Mouse (Mus musculus): Measurements from ENCODE around the gene Bloc1s2. TPM values are rescaled to one million over a fixed set of nuclear protein-coding genes. Genes with fewer than 3 reads are reported as not detected.

Bloc1s2 gene
- total RNA-seq (2021) = 10 to 100 TPM; 12.9 to 14.3 TPM
- long read RNA-seq, experiment 1, transcript Bloc1s2-201 (5 exons, 885 nt) = major isoform, 15 of 15 reads
- long read RNA-seq, experiment 1, partial matches to known transcripts = 0 of 15 reads
- long read RNA-seq, experiment 1, other reads (novel, unspliced or antisense) = 0 of 15 reads
- long read RNA-seq, experiment 2, transcript Bloc1s2-201 (5 exons, 885 nt) = major isoform, 8 of 10 reads
- long read RNA-seq, experiment 2, partial matches to known transcripts = 0 of 10 reads
- long read RNA-seq, experiment 2, other reads (novel, unspliced or antisense) = 0 of 10 reads

DNA sequence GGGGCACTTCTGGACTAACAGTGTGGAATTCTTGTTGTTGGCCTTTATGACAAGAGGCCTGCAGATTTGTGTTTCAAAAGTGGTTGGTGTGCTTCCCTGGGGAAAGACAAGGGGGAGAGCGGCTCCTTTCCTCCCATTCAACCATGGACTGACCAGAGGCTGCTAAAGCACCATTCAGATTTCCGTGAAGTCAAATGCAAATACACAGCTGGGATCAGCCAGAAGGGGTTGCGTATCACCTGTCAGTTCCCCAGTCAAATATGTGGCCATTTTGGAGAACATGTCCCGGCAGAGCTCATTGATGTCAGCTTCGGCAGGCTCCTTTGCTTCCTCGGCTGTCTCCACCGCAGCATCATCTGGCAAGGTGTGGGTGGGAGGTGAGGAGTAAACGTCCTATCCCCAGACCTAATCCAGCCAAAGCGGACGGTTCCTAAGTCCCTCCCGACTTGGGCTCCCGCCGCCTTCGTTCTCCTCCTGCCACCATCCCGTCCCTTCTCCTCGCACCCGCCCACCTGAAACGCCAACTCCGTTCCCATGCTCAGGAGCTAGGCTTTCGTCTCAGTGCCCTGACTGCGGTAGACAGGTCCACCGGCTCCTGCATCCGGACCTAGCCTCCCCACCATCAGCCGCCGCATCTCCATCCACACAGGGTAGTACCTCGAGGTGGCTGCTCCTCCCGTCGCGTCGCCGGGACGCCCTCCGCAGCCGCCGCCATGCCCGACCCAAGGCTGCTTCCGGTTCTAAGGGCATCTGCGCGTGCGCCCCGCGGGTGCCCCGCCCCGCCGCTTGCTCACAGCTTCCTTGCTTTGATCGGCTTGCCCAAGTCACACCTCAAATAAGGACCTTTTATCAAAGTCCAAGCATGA, at the start of gene Bloc1s2:
Gene Bloc1s2, minus strand, starts transcription at position 745 of the 866 bp plus-strand sequence.
- DNase-seq = peak; percentile 93
- peak within 1 kb of the TSS; percentile 93 for H3K4me3 ChIP-seq
- TF ChIP-seq CTCF (IDR thresholded peaks at IDR 0.05) = no peak
- intact Hi-C loops (cut with DNase I) = no loop called here
- peak within 1 kb of the TSS; percentile 78 for H3K27ac ChIP-seq

DNA sequence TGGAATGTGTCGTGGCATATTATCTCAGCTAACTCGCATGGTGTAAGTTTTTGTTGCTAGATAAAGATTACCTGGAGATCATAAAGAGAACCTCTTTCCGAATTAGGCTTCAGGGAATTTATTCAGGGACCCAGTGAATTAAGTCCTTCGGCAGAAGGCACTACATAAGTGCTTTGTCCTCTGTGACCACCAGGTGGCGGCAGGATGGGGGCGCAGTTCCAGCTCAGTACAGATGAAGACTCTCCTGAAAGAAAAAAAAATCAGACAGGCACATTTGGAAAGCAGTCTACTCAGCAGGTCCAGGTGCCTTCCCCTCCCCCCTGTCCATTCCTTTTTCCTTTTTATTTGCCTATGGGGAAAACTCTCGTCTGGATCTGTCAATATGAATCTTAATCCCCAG, 48.9 kb upstream of the Bloc1s2 start:
- DNase-seq = peak; percentile 67
- intact Hi-C loops (cut with DNase I) = loop anchor here (2.0 kb wide), 1 partner anchor 100 kb away; no protein-coding TSS in a partner anchor
- no peak overlapping the region for H3K4me3 ChIP-seq
- peak; percentile 87 for TF ChIP-seq CTCF (IDR thresholded peaks at IDR 0.05)
- no peak overlapping the region for H3K27ac ChIP-seq

DNA sequence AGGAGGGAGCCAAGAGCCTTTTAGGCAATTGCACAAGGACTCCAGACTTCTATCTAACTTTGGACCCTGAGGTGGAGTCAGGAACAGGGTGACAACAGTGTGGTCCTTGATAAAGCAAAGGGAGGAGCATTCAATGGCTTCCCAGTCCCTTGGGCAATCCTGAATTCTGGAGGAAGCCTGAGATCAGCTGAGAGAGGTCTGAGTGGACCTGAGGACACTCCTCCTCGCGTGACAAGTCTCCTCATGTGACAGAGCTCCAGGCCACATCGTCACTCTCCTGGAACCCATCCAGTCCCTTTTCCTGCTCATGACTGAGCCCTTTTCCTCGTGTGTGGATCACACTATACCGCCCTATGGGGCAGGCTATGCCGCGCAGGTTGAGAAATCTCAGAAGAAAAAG, 47.7 kb upstream of the Bloc1s2 start:
- intact Hi-C loops (cut with DNase I) = loop anchor here (2.0 kb wide), 1 partner anchor 101 kb away; no protein-coding TSS in a partner anchor
- peak; percentile 20 for DNase-seq
- H3K4me3 ChIP-seq = no peak overlapping the region
- no peak for TF ChIP-seq CTCF (IDR thresholded peaks at IDR 0.05)
- no peak overlapping the region for H3K27ac ChIP-seq

DNA sequence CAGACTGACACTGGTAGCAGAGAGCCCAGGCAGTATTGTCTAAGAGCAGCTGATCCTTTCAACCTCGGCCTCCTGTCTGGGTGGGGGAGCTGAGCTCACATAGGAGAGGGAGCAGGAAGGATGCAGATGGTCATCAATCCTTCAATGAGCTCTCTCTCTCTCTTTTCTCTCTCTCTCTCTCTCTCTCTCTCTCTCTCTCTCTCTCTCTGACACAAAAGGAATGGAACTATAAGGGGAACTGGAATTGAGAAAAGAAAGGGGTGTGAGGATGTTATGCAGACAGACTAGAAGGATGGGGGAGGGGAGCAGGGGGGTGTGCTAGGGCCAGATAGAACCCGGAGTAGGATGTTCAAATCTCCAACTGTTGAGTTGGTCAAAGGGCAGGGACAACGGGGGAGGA, 46.1 kb upstream of the Bloc1s2 start, which contains the start of gene Pkd2l1:
Gene Pkd2l1, minus strand, starts transcription at position 101 of the 400 bp plus-strand sequence.
- Histone ChIP-seq H3K27ac (no peak within 1 kb of the TSS), H3K4me3 (no peak within 1 kb of the TSS)
- no peak for DNase-seq
- intact Hi-C loops (cut with DNase I) = no loop called here
- TF ChIP-seq CTCF (IDR thresholded peaks at IDR 0.05) = no peak

DNA sequence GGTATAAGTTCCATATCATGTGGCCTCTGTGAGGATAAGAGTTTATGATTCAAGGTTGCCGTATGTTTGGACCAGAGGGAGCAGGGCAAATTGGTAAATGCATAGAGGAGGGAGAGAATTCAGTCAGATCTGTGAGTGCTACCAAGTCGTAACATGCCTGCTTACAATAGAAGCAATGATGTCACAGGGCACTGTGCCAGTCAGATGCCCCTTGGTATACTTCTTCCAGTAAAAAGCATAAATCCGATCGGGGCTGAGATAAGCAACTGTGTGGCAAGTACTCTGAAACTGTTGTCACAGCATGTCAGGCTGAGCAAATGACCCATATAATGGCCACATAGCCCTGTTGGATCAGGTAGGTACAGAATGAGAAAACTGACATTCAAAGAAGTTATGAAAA, 42.8 kb upstream of the Bloc1s2 start:
- no peak overlapping the region for H3K27ac ChIP-seq
- no peak overlapping the region for H3K4me3 ChIP-seq
- intact Hi-C loops (cut with DNase I) = no loop called here
- TF ChIP-seq CTCF (IDR thresholded peaks at IDR 0.05) = no peak
- no peak for DNase-seq

DNA sequence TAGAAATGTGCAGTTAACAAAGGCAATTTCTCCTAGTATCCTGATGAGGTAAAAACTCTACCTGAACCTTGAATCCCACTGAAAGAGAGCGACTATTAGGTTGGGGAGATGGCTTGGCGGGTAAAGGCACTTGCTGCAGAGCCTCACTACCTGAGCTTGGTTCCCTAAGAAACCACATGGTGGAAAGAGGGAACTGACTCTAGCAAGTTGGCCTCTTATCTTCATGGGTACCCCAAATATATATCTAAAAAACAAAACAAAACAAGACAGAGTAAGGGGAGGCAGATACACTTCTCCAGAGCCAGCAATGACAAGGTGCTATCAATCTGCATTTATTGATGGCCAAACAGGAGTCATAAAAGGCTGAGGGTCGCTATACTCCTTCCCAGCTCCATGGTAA, 37.7 kb upstream of the Bloc1s2 start:
- no peak for DNase-seq
- no peak for TF ChIP-seq CTCF (IDR thresholded peaks at IDR 0.05)

DNA sequence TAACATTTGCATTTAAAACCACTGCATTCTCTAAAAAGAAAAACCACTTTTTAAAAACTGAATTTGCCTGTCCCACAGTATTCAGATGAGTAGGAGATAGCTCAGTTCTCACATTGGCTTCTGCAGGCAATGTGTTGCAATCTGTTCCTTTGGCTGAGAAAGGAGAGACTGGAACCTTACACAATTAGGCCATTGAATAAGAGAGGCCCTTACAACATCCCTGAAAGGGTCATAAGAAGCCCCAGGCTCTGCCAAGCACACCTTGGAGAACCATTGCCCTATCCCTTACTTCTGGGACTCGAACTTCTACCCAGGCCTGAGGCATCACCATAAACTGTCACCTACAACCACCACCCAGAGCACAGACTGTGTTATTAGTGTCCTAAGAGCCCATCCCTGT, 34.3 kb upstream of the Bloc1s2 start:
- TF ChIP-seq CTCF (IDR thresholded peaks at IDR 0.05) = no peak
- intact Hi-C loops (cut with DNase I) = no loop called here
- DNase-seq = no peak
- Histone ChIP-seq H3K4me3 (no peak overlapping the region), H3K27ac (no peak overlapping the region)

More for the DNA sequence above, 37.7 kb upstream of the Bloc1s2 start:
- no peak overlapping the region for H3K4me3 ChIP-seq
- intact Hi-C loops (cut with DNase I) = no loop called here
- no peak overlapping the region for H3K27ac ChIP-seq

DNA sequence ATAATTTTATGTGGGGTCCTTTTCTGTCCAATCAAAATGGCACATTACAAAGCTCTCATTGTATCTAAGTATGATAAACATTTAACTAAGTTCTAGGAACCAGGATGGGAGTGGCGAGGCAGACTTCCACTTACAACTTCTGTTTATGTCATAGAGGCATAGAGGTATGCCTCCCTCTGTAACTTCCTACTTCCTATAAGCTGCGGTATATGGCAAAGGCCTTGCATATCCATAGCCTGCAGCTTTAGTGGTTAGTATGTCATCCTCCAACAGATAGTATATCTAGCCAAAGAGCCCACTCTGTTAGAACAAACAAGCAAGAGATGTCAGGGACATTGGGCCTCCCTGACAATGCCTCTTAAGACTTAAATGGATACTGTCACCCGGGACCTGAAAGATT, 30.5 kb upstream of the Bloc1s2 start:
- no peak overlapping the region for H3K27ac ChIP-seq
- H3K4me3 ChIP-seq = no peak overlapping the region
- DNase-seq = no peak
- intact Hi-C loops (cut with DNase I) = no loop called here
- TF ChIP-seq CTCF (IDR thresholded peaks at IDR 0.05) = no peak

DNA sequence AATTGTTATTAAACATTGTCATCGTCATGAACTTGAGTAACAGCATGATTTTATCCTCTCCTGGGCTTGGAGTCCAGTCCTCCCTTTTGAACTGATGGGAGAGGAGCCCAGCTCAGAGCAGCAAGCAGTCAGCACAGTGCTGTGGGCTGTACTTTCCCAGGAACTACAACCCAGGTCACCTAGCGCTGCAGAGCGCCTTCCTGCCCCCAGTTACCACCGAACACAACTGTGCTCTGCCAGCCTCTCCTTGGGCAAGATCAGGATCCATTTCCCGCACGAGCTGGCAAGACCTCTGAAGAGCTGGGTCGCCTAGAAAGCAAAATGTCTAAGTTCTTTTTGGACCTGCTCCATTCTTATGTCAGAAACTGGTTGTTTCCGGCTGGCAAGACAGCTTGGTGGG, 28.6 kb upstream of the Bloc1s2 start:
- no peak for TF ChIP-seq CTCF (IDR thresholded peaks at IDR 0.05)
- no peak overlapping the region for H3K4me3 ChIP-seq
- DNase-seq = no peak
- intact Hi-C loops (cut with DNase I) = no loop called here
- no peak overlapping the region for H3K27ac ChIP-seq

DNA sequence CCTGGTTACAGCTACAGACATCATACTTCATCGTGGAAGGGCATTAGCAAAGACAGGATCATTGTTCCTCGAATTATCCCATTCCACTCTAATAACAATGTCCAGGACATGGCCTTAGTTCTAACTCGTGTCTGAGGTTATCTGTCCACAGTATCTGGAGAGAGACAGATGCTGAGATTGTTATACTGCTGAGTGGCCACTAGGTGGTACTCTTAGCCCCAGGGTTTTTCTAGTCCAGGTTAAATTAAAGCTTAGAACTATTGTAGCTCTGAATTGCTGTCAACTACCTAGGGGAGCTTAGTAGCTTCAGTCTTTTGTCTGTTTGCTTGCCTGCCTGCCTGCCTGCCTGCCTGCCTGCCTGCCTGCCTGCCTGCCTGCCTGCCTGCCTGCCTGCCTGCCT, 15.3 kb upstream of the Bloc1s2 start:
- no peak for DNase-seq
- intact Hi-C loops (cut with DNase I) = no loop called here
- Histone ChIP-seq H3K4me3 (no peak overlapping the region), H3K27ac (no peak overlapping the region)
- peak; percentile 70 for TF ChIP-seq CTCF (IDR thresholded peaks at IDR 0.05)

DNA sequence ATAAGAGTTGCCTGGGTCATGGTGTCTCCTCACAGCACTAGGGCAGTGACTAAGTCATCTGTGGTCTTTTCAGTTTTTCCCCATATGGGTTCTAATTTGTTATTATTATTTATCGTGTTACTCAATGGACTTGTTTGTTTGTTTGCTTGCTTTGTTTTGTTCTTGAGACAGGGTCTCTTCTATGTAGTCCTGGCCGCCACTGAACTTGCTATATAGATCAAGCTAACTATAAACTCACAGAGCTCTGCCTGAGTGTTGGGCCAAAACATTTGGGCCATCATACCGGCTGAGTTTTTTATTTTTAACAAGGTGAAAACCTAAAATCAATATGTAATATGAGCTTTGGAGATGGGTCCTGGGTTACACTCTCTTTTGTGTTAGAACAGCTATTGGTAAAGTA, 13.1 kb upstream of the Bloc1s2 start:
- no peak for DNase-seq
- no peak overlapping the region for H3K4me3 ChIP-seq
- H3K27ac ChIP-seq = no peak overlapping the region
- intact Hi-C loops (cut with DNase I) = no loop called here
- TF ChIP-seq CTCF (IDR thresholded peaks at IDR 0.05) = no peak

DNA sequence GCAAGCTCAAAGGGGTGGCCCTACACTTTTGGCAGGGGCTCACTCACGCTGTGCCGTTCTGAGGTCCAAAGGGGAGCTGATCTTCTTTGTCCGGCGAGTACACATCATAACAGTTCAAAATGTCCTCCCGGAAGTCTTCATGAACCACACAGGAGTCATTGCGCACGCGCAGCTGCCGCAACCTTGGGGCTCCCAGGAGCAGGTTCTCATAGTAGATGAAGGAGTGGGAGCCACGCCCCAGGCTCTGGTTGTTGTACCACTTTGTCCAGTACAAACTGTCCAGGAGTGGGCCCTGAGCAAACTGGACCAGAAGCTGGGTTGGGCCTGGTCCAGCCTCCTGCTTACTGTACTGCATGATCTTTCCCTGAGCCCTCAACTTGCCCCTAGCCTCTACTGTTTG, 10.8 kb upstream of the Bloc1s2 start:
- intact Hi-C loops (cut with DNase I) = no loop called here
- no peak for DNase-seq

DNA sequence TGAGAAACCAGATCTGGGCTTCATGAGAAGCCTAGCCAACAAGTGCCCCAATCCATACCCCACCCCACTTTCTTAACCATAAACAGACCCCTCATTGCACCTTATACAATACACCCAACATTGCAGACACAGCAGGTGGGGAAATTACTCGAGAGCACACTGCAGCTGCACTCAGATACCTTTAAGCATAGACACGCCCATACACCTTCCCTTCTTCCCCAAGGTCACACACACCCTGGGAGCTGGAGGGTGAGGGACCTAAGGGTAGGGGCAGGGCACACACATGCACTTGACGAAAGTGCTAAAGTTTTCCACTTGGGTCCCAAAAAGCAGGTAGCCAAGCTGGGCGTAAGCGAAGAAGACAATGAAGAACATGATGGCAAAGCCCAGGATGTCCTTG, 7.5 kb upstream of the Bloc1s2 start:
- H3K27ac ChIP-seq = no peak overlapping the region
- no peak for TF ChIP-seq CTCF (IDR thresholded peaks at IDR 0.05)
- no peak for DNase-seq
- intact Hi-C loops (cut with DNase I) = no loop called here
- no peak overlapping the region for H3K4me3 ChIP-seq

More for the DNA sequence above, 10.8 kb upstream of the Bloc1s2 start:
- no peak for TF ChIP-seq CTCF (IDR thresholded peaks at IDR 0.05)
- Histone ChIP-seq H3K27ac (no peak overlapping the region), H3K4me3 (no peak overlapping the region)

Measured in gastrocnemius, adult 2 months (tissue).